Mouse (Mus musculus) liver, adult 2 months (tissue): ENCODE data around the gene Eif1b. TPM values are rescaled to one million over a fixed set of nuclear protein-coding genes. Genes with fewer than 3 reads are reported as not detected.

Source experiments
- DNase-seq: peaks from one replicate; pipeline ENCODE4 v3.0.0-alpha.2; 2011; ENCODE audit warnings: low read depth, low spot score; ENCODE audit errors: extremely low read depth
- H3K27ac ChIP-seq: fragments of 200-500 bp; replicated peaks from 2 replicates; pipeline ENCODE4 v1.5.1; 2012; ENCODE audit warnings: low read depth, mild to moderate bottlenecking, control low read depth, inconsistent platforms, low read length; ENCODE audit not compliant: insufficient read depth
- H3K27me3 ChIP-seq: fragments of 200-500 bp; 2 replicates; pipeline ENCODE4 v1.6.1; 2012; ENCODE audit warnings: mild to moderate bottlenecking, moderate library complexity, low read length, inconsistent platforms; ENCODE audit not compliant: control insufficient read depth, insufficient read depth
- H3K36me3 ChIP-seq: fragments of 200-500 bp; 2 replicates; pipeline ENCODE4 v1.6.1; 2012; ENCODE audit warnings: low read length, inconsistent platforms; ENCODE audit not compliant: control insufficient read depth, insufficient read depth
- H3K4me1 ChIP-seq: fragments of 200-500 bp; 2 replicates; pipeline ENCODE4 v1.6.1; 2011; ENCODE audit warnings: low read length; ENCODE audit not compliant: control insufficient read depth, insufficient read depth
- H3K4me3 ChIP-seq: fragments of 200-500 bp; 2 replicates; pipeline ENCODE4 v1.5.1; 2011; ENCODE audit warnings: low read depth, mild to moderate bottlenecking, control low read depth, low read length, moderate library complexity; ENCODE audit not compliant: insufficient read depth
- H3K79me2 ChIP-seq: fragments of 200-500 bp; 2 replicates; pipeline ENCODE4 v1.6.1; 2012; ENCODE audit warnings: inconsistent platforms, mild to moderate bottlenecking, low read length, moderate library complexity; ENCODE audit not compliant: control insufficient read depth, insufficient read depth
- H3K9ac ChIP-seq: fragments of 200-500 bp; 2 replicates; pipeline ENCODE4 v1.6.1; 2012; ENCODE audit warnings: low read depth, mild to moderate bottlenecking, control low read depth, inconsistent platforms, low read length
- CTCF ChIP-seq: fragments of 200-500 bp; IDR thresholded peaks from 2 replicates; pipeline ENCODE4 v1.5.1; 2011; ENCODE audit warnings: low read depth, low read length, control low read depth
- POLR2A ChIP-seq: fragments of 200-500 bp; IDR thresholded peaks from 2 replicates; pipeline ENCODE4 v1.6.1; 2011; ENCODE audit warnings: low read length, control low read depth; ENCODE audit not compliant: insufficient read depth; ENCODE audit errors: extremely low read depth
- WGBS: fragments of 180-500 bp; shearing (Covaris S2); methylation state at CpG from one replicate; pipeline ENCODE4 v1.1.7; 2018; 5-methylcytosine and 5-hydroxymethylcytosine counted together
- polyA plus RNA-seq: library from polyadenylated mRNA; depleted of rRNA; stranded (reverse); fragments of >200 nt; gene quantifications from 2 replicates; pipeline ENCODE4 v1.2.3, GENCODE M21; 2012
- total RNA-seq: library from RNA; depleted of rRNA; stranded (reverse); fragments of >200 nt; gene quantifications from 2 replicates; pipeline ENCODE4 v1.2.3, GENCODE M21; 2014

Gene Eif1b
- total and polyA plus RNA-seq, 2 experiments, result 14.7 to 22.3 TPM

DNA sequence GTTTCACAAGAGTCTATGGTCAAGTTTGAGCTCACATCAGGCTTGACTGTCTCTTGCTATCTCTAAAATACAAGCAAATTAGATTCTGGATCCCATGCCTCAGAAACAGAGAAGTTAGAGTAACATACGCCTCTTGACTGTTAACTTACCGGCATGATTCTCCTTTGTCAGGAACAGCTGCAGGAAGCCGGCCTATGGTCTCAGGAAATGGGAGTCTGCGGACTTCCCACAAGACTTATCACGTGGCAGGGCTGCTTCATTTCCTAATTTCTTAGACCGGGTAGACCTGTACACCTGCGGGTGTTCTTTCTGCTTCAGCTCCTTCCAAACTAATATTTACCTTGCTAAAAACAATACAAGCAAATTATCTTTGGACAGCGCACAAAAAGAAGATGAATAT, 24.7 kb downstream of the Eif1b start:
- no peak overlapping the region for H3K4me3 ChIP-seq
- 69% methylated on average over 8 of the region's 8 CpGs for WGBS
- no peak for DNase-seq
- no peak for TF ChIP-seq CTCF
- no peak for TF ChIP-seq POLR2A
- no peaks in the 10 kb centered on the region for H3K79me2 ChIP-seq
- H3K9ac ChIP-seq, result no peak overlapping the region
- no peak overlapping the region for H3K27ac ChIP-seq
- no peaks in the 10 kb centered on the region for H3K4me1 ChIP-seq
- H3K36me3 ChIP-seq, result no peaks in the 10 kb centered on the region
- H3K27me3 ChIP-seq, result no peaks in the 10 kb centered on the region

DNA sequence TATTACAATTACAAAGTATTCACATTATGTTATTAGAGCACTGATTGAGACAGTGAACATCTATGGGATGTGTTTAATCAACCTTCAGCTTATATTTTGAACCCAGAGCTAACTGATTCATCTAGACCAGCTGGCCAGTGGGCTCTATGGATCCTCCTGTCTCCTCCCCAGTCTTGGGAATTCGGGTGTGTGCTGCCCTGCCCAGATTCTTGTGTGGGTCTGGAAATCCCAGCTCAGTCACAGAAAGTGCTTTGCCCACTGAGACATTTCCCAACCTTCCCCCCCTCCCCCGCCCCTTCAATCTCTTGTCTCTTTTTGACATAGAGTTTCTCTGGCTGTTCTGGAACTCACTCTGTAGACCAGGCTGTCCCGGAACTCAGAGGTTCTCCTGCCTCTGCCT, 26.9 kb downstream of the Eif1b start:
- Histone ChIP-seq H3K27me3 (no peaks in the 10 kb centered on the region), H3K79me2 (no peaks in the 10 kb centered on the region), H3K36me3 (no peaks in the 10 kb centered on the region), H3K4me3 (no peak overlapping the region), H3K9ac (no peak overlapping the region), H3K27ac (no peak overlapping the region), H3K4me1 (no peaks in the 10 kb centered on the region)
- 78% methylated on average over 3 of the region's 3 CpGs for WGBS
- no peak for DNase-seq
- TF ChIP-seq POLR2A (no peak), CTCF (no peak)

DNA sequence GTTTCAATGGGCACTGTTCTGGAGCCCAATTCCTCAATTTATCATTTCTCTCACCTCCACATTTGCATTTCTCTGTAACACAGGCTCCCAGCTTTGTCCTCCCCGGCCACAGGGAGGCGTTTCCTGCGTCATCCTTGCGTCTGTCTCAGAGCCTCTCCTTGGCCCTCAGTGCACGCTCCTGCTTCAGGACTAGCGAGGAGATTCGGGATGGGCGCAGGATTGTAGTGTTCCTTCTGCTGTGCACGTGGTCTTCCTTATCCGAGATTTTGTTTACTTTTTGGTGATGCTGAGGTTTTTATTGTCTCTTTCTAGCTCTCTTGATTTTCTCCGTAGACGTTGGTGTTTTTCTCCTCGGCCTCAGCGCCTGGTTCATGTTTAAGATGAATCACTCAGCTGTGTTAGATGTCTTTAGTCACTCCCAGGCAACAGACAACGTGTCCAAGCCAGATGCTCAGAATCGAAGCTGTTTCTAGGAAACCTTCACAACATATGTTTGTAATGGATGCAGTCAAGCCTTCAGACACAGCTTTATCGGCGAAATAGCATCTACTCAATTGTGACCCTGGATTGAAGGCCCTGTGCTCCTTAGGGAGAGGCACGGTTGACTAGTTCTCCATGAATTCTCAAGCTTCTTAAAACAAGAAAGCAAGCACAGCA, 27.6 kb downstream of the Eif1b start:
- TF ChIP-seq CTCF (no peak), POLR2A (no peak)
- H3K36me3 ChIP-seq, result no peaks in the 10 kb centered on the region
- H3K4me1 ChIP-seq, result no peaks in the 10 kb centered on the region

GRCm38 (mm10) chr9:120521161-120521560, 29.1 kb downstream of the Eif1b start:
- H3K36me3 ChIP-seq, result no peaks in the 10 kb centered on the region
- H3K9ac ChIP-seq, result no peak overlapping the region
- no peak overlapping the region for H3K27ac ChIP-seq
- H3K79me2 ChIP-seq, result no peaks in the 10 kb centered on the region
- DNase-seq, result no peak
- no peak for TF ChIP-seq CTCF
- no peak for TF ChIP-seq POLR2A
- no peaks in the 10 kb centered on the region for H3K27me3 ChIP-seq
- H3K4me3 ChIP-seq, result no peak overlapping the region
- no peaks in the 10 kb centered on the region for H3K4me1 ChIP-seq
- WGBS, result 39% methylated on average over 1 of the region's 1 CpGs

More for the DNA sequence above, 27.6 kb downstream of the Eif1b start:
- 54% methylated on average over 19 of the region's 19 CpGs for WGBS
- Histone ChIP-seq H3K4me3 (no peak overlapping the region), H3K9ac (no peak overlapping the region), H3K79me2 (no peaks in the 10 kb centered on the region), H3K27me3 (no peaks in the 10 kb centered on the region), H3K27ac (no peak overlapping the region)
- no peak for DNase-seq

GRCm38 (mm10) chr9:120527270-120527669, 35.2 kb downstream of the Eif1b start:
- no peak overlapping the region for H3K9ac ChIP-seq
- 83% methylated on average over 4 of the region's 4 CpGs for WGBS
- H3K27ac ChIP-seq, result no peak overlapping the region
- H3K27me3 ChIP-seq, result no peaks in the 10 kb centered on the region
- TF ChIP-seq POLR2A, result no peak
- no peak for TF ChIP-seq CTCF
- H3K79me2 ChIP-seq, result no peaks in the 10 kb centered on the region
- H3K36me3 ChIP-seq, result no peaks in the 10 kb centered on the region
- H3K4me1 ChIP-seq, result no peaks in the 10 kb centered on the region; the same call in 1 of the 2 replicates
- no peak for DNase-seq
- H3K4me3 ChIP-seq, result no peak overlapping the region

- DNase-seq, result no peak
- no peak for TF ChIP-seq POLR2A
- TF ChIP-seq CTCF, result no peak
- Histone ChIP-seq H3K27ac (no peak overlapping the region), H3K9ac (no peak overlapping the region), H3K27me3 (no peaks in the 10 kb centered on the region), H3K36me3 (no peaks in the 10 kb centered on the region), H3K4me3 (no peak overlapping the region), H3K79me2 (no peaks in the 10 kb centered on the region), H3K4me1 (no peaks in the 10 kb centered on the region; the same call in 1 of the 2 replicates)
- 88% methylated on average over 8 of the region's 8 CpGs for WGBS
Measured at GRCm38 (mm10) chr9:120527919-120528318, 35.9 kb downstream of the Eif1b start.
